Mouse (Mus musculus): Measurements from ENCODE around the gene Megf11.

DNA sequence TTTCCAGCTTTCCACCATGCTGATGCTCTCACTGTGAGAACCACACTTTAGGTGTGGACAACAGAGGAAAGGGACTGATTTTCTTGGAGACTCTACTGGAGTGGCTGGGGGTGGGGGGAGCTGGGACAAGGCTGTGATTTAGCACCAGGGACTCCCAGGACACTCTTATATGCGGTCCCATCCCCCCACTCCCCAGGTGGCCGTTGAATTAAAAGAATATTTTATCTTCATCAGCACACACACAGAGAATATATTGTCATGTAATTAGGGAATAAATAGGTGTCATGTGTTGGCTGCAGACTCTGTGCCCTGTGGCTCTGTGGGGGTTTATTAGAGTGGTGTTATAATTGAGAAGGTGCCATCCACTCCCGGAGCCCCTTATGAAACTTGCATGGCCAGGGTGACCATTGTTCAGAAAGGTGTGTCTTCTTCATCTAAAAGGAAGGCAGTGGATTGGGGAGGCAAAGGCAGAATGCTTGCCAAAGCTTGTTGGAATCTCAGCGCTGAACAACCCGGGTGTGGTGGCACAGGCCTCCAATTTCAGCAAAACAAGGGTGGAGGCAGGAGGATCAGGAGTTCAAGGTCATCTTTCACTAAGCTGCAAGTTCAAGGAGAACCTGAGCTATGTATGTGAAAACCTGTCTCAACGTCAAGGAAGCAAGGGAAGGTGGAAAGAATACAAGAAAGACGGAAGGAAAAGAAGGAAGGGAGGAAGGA lies 4.3 kb downstream of the Megf11 start:
- TF ChIP-seq MAX (IDR thresholded peaks at IDR 0.05; ENCODE audit: low read depth) (no peak), MYOD1 (IDR thresholded peaks at IDR 0.05; ENCODE audit: control insufficient read depth in 1 of 3, insufficient read length in 2 of 3, low read depth in 2 of 3) (no peak), POLR2A (IDR thresholded peaks at IDR 0.05; ENCODE audit: insufficient read length, low read depth) (no peak), USF1 (IDR thresholded peaks at IDR 0.05; ENCODE audit: low read depth) (no peak), E2F4 (IDR thresholded peaks at IDR 0.05; ENCODE audit: insufficient read depth) (no peak), POLR2AphosphoS2 (IDR thresholded peaks at IDR 0.05; ENCODE audit: insufficient read length, low read depth) (no peak), TCF12 (IDR thresholded peaks at IDR 0.05; ENCODE audit: insufficient read depth, poor library complexity, severe bottlenecking) (no peak)

Measured in myocyte (in vitro differentiated cells).